Mouse (Mus musculus): ENCODE measurements around the gene Aire. TPM values are rescaled to one million over a fixed set of nuclear protein-coding genes. Genes with fewer than 3 reads are reported as not detected.

Gene Aire
- total RNA-seq, 2 experiments from 2014 or later = 0.28 TPM; not detected in 1

DNA sequence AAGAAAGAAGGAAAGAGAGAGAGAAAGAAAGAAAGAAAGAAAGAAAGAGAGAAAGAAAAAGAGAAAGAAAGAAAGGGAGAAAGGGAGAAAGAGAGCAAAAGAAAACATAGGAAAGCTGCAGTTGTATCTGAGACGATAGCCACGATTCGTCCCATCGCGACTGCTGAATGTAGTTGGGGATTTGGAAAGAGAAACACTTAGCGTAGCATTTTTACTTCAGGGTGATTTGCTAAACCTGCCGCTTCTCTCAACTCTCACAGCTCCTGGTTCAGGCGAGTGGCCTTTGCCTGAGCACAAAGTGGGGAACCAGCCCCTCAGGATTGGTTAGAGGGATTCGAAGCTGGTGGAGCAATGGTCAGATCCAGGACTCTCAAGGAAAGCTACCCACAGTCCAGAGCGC lies 33.1 kb downstream of the Aire start:
- DNase-seq (ENCODE audit: low spot score in 2 of 2) = no peak

DNA sequence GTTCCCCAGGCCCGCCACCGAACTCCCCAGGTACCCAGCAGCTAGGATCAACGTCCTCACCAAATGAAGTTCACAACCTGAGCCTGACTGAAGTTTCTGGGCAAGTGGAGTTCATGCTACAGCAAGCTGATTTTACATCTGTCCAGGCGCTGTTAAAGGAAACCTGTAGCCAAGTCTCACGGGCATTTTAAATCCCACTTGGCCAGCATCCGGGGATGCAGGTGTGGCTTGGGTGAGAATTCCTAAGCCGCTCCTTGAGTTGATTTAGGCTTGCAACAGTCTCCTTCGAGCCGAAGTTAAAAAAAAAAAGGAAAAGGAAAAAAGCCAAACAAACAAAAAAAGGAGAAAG lies 33.5 kb downstream of the Aire start, which contains the start of gene Pfkl:
Gene Pfkl, minus strand, starts transcription at position 139 of the 349 bp plus-strand sequence.
- DNase-seq (ENCODE audit: low spot score in 2 of 2) = no peak

DNA sequence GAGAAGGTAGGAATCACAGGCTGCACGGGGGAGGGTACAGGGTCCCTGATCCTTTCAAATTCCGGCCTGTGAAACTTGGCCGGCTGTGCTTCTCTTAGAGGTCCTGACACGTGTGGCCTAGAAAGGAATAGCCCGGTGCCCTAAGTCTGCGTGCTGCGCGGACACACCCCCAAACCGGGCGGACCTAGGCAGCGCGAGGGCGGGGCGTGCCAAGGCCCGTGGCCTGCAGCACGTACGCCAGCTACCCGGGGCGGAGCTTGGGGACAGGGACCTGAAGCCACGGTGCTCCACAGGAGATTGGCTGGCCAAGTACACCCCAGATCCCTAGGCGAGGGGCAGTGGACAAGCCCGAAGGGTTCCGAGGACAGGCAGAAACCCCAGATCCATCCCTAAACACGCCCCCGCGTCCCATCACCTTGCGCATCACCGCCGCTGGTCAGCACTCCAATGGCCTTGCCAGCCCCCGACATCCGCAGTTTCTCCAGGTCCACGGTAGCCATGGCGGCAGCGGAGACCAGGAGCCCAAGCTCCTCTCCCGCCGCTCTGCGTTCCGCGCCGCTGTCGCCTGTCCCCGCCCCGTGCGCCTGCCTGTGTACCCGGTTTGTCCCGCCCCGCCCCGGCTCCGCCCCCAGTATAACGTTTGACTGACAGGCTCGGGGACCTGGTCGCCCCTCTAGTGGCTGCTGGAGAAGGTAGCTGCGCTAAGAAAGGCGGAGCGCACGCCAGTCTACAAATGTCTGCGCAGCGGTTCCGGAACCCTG lies 34.0 kb downstream of the Aire start:
- DNase-seq (ENCODE audit: low spot score in 2 of 2) = peak; percentile 90 to 96

DNA sequence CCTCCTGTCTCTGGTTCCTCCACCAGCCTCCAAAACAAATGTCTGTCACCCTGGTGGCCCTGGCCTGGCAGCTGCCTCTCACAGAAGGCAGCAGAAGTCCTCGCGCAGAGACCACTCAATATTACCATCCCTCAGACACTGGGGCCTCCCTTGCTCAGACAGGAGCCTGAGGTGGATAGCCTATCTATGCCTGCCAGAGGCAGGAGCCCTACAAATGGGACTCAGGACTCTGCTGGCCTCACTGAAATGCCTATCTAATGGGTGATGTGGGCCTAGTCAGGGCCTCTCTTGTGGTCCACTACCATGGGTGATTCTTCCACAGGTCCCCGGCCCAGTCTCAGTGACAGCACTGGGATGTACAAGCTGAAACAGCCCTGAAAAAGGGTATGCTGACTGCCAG lies 35.2 kb downstream of the Aire start:
- no peak for DNase-seq (ENCODE audit: low spot score in 2 of 2)

DNA sequence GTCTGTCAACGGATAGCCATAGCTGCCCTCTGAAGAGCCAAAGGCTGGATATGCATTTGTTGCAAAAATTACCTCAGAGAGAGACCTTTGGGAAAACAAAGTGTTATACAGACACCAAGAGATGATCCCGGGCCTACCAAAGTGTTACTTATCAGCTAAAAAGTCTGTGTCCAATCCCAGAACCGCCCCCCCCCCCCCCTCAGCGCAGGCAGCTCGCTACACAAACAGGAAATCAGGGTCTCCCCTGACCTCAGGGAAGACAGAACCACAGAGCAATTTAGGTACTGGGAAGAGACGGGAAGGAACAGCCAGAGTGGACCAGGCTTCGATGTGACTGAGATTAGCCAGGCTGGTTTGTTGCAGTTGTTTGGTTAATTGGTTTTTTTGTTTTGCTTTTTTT lies 36.2 kb downstream of the Aire start:
- DNase-seq (ENCODE audit: low spot score in 2 of 2) = no peak

DNA sequence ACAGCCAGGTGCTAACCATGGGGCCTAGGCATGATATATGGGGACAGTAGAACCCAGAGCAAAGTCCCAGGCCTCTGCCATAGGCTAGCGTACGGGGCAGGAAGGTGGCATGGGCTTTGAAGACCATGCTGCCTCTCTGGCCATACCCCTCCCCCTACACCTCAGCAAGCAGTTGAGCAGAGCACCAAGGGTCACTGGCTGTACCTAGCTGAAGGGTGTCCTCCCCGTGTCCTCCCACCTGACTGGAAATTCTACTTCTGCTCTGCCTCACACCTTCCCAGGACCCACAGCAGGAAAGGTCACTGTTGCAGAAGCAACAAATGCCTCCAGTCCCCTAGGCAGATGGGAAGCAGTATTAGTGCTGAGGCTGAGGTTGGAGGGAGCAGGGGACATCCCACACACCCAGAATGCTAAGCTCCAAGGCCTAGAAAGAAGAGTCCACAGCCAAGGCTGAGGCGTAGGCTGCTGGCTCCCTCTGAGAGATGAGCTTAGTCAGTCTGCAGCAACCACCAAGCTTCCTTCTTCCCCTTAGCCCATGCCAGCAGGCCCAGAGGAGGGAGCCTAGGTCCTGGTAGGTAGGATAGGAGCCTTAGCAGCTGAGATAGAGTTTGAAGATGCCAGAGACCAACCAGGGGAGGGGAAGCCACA lies 37.5 kb downstream of the Aire start:
- peak in 1 of 2 experiments; percentile 56 for DNase-seq (ENCODE audit: low spot score in 2 of 2)

DNA sequence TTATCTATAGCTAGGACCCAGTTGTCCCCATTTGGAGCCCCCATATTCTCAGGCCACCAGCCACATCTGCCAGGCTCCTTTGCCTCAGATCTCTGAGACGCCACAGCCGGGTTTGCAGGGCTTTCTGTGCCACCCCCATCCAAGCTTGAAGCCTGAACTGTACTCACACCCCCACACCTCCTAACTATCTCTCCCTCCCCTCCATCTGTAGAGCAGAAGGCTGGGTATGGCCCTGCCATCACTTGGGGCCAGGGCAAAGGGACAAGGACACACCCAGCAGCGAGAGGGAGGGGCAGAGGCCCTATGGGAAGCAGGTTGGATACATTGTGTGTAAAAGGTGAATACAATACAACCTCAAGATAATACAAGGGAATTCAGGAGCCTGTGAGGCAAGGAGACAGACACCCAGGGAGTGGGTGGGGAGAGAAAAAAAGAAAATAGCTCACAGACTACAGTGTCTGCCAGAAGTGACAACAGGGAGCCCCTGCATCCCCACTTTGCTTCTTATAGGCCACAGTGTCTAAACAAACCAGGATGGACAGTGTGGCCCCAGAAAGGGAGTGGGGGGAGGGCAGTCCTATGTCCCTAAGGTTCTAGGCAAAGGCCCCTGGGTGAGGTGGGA lies 38.8 kb downstream of the Aire start:
- DNase-seq (ENCODE audit: low spot score in 2 of 2) = peak; percentile 42 to 73

DNA sequence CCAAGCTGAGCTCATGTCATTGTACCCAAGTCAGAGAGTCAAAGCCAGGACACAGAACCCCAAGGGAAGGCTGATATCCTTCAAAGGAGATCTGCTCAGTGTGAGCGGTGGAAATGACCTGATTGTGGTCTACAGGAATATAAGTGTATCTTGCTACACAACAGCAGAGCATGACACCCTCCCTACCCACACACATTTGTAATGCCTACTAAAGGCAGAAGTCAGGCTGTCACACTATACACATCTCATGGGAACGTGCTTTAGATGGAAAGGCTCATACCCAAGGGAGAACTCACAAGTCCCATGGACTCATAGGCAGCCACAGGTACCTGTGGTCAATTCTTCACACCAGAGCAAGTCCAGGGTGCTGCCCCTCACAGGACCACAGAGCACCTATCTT lies 41.1 kb downstream of the Aire start:
- no peak for DNase-seq (ENCODE audit: low spot score in 2 of 2)

DNA sequence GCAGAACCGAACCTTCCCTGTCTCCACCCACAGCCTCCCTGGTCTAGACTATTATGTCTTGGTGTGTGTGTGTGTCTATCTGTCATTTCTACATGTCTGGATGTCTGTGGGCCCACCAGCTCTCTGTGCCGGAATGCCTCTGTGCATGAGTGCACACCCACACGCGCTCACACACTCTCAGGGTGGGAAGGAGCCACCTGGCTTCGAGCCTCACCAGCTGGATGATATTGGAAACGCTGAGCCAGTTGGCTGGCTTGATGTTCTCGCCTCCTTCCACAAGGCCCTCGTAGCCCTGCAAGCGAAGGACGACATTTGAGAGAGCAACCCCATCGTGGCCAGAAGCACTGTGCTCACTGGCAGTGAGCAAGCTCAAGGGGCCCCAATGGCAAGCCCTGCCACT lies 41.6 kb downstream of the Aire start:
- peak; percentile 87 to 93 for DNase-seq (ENCODE audit: low spot score in 2 of 2)

DNA sequence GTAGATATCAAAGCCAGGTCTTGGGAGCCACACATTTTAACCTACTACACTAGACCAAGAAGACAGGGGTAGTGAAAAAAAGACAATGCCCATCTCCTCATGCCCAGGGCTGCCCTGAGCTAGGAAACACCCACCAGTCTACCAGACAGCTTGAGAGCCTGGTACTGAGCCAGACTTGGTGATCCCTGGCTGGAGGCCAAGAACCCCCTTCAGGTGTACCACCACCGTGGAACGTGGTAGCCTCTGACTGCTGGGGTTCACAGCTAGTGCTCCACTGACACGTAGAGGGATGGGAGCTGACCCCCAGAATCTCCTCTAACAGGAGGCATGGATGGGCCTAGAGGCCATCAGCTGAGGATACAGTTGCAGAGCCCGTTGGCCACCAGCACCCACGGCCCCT lies 43.2 kb downstream of the Aire start:
- no peak for DNase-seq (ENCODE audit: low spot score in 2 of 2)

DNA sequence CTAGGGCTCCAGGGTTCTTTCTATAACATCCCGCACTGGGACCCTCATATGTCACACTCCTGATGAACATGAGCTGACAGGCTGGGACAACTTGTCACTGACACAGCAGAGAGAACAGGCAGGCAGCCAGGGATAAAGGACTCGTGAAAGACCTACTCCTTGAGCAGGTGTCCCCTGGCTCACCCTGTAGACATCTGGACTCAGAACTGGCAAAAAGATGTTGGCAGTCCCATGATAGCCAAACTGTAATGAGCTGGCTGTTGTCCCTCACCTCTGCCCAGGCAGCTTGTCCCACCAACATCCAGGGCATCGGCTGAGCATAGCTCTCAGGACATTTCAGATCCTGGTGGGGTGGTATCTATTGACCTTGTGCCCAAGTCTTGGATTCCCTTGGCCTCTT lies 47.8 kb downstream of the Aire start:
- no peak for DNase-seq (ENCODE audit: low spot score in 2 of 2)

DNA sequence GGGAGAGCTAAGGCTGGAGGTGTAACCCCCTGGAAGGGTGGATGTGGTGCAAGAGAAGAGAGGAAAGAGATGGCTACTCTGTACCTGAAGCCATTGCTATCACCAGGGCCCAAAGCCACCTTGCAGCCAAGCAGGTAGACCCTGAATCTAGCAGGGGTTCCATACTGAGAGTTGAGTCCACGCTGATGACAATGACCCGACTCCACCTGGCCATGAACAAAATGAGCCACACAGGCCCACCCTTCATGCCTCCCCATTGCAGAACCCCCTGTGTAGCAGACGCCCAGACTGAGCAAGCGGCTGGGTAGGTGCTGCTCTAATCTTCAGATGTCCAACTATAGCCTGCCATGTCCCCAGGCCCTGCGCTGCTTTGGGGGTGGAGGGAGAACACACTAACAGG lies 57.6 kb downstream of the Aire start:
- no peak for DNase-seq (ENCODE audit: low spot score in 2 of 2)

DNA sequence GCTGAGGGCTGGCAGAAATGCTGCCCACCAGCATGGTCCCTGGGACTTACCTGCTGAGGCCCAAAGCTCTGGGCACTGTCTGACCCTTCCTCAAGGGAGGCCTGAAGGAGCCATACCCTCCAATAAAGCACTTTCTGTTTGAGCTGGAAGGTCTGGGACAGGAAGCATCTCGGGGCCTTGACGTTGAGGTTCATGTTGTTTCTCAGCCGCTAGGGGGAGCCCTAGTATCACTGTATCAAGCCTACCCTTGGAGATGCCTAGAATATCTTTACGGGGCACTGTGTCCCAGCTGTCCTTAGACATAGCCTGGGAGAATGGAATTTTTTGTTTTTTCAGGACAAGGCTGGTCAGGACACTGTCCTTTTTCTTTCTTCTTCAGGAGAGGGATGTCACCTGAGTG lies 58.8 kb downstream of the Aire start:
- DNase-seq (ENCODE audit: low spot score in 2 of 2) = peak; percentile 77 to 87

Other genes with a start within 250 kb of the Aire start
- gene Gm9639, start 248.5 kb downstream of the Aire start, total RNA-seq (2021) = not detected
- gene Gm19668, start 244.5 kb downstream of the Aire start, total RNA-seq (2021) = not detected
- gene Gm9507, start 231.8 kb downstream of the Aire start, total RNA-seq (2021) = not detected
- not detected for gene Gm2696, start 228.9 kb downstream of the Aire start, total RNA-seq (2021)
- gene Krtap10-4, start 216.5 kb downstream of the Aire start, total RNA-seq (2021) = not detected
- gene Krtap10-10, start 207.7 kb downstream of the Aire start, total RNA-seq (2021) = not detected
- gene Gm36176, start 196.8 kb downstream of the Aire start, total RNA-seq (2021) = not detected
- gene Gm10318, start 190.8 kb downstream of the Aire start, total RNA-seq (2021) = not detected
- not detected for gene Gm3285, start 181.6 kb downstream of the Aire start, total RNA-seq (2021)
- 10 to 100 TPM in 1 of 2 experiments, 1 to 10 TPM in 1; 9.8 to 10.1 TPM for gene Lrrc3, start 141.1 kb downstream of the Aire start, total RNA-seq (2021)
- gene Trpm2, start 73.0 kb downstream of the Aire start, total RNA-seq (2021) = 10 to 100 TPM; 47.5 to 51.9 TPM
- 10 to 100 TPM; 33.9 to 36.1 TPM for gene 1810043G02Rik, start 65.1 kb downstream of the Aire start, total RNA-seq (2021)
- 100 to 1,000 TPM; 147 TPM for gene Pfkl, start 33.5 kb downstream of the Aire start, total RNA-seq (2021)
- gene Dnmt3l, start 1.7 kb downstream of the Aire start, total RNA-seq (2021) = not detected
- gene Icosl, start 25.7 kb upstream of the Aire start, total RNA-seq (2021) = 1 to 10 TPM; 2.5 to 3.1 TPM
- gene D10Jhu81e, start 126.2 kb upstream of the Aire start, total RNA-seq (2021) = 100 to 1,000 TPM; 112 to 114 TPM
- 10 to 100 TPM; 19.2 to 19.6 TPM for gene Pwp2, start 141.5 kb upstream of the Aire start, total RNA-seq (2021)
- gene Trappc10, start 201.0 kb upstream of the Aire start, total RNA-seq (2021) = 10 to 100 TPM; 84.4 to 85.7 TPM